8 mouse cellular contexts compared by ENCODE assay signal in genomic region chr13:20900972-20901457, GRCm38 (mm10).
A peak's percentile ranks its signal among the peaks of the same experiment; 100 is the strongest.
DNase-seq lines count a peak whose midpoint lies in the region; ATAC-seq lines count a peak whose summit lies in the region.
"Had no signal": no experiment of that assay in that cellular context is flagged by ENCODE, and none has a peak within 500 bp of the region (broad histone marks: within the 10 kb centered on the region; RNA-seq: fewer than 3 reads in every experiment).

No protein-coding gene starts in this region.

- no peaks in the 10 kb centered on the region for H3K27me3 ChIP-seq in forebrain, embryonic 12.5 days
- no peaks in the 10 kb centered on the region for H3K27me3 ChIP-seq in intestine, embryonic 16.5 days (replicated peaks; ENCODE audit: control insufficient read depth, insufficient read depth, low read length)
- no peaks in the 10 kb centered on the region for H3K27me3 ChIP-seq in neural tube, embryonic 12.5 days (replicated peaks)

- DNase-seq in kidney, adult 8-10 months, result peak; percentile 44 to 66
- no peak for DNase-seq in kidney, adult 18-20 months
- DNase-seq in adrenal gland, postnatal 4 days (ENCODE audit: low spot score in 2 of 2), result no peak
- no peak for DNase-seq in testis, postnatal 14 days (ENCODE audit: low spot score)

- no peak overlapping the region for H3K27ac ChIP-seq in forebrain, embryonic 12.5 days
- no peak overlapping the region for H3K27ac ChIP-seq in intestine, embryonic 16.5 days (ENCODE audit: low read length)
- no peak overlapping the region for H3K27ac ChIP-seq in neural tube, embryonic 12.5 days

- no peak overlapping the region for H3K4me3 ChIP-seq in forebrain, embryonic 12.5 days (replicated peaks)
- H3K4me3 ChIP-seq in intestine, embryonic 16.5 days (ENCODE audit: low read length), result no peak overlapping the region
- no peak overlapping the region for H3K4me3 ChIP-seq in neural tube, embryonic 12.5 days
- H3K4me3 ChIP-seq: myocyte had no signal

- no peaks in the 10 kb centered on the region for H3K9me3 ChIP-seq in forebrain, embryonic 12.5 days
- no peaks in the 10 kb centered on the region for H3K9me3 ChIP-seq in intestine, embryonic 16.5 days (ENCODE audit: control insufficient read depth, low read length)
- H3K9me3 ChIP-seq in neural tube, embryonic 12.5 days, result no peaks in the 10 kb centered on the region

- no peaks in the 10 kb centered on the region for H3K36me3 ChIP-seq in forebrain, embryonic 12.5 days (replicated peaks)
- no peaks in the 10 kb centered on the region for H3K36me3 ChIP-seq in intestine, embryonic 16.5 days (ENCODE audit: control insufficient read depth, insufficient read depth, low read length)
- no peaks in the 10 kb centered on the region for H3K36me3 ChIP-seq in neural tube, embryonic 12.5 days

- peaks cover 12% of the 10 kb centered on the region; the same call in 1 of the 2 replicates for H3K4me1 ChIP-seq in forebrain, embryonic 12.5 days
- no peaks in the 10 kb centered on the region; the same call in 1 of the 2 replicates for H3K4me1 ChIP-seq in intestine, embryonic 16.5 days (ENCODE audit: control insufficient read depth, insufficient read depth, low read length)
- peaks cover 2% of the 10 kb centered on the region; the same call in 1 of the 2 replicates for H3K4me1 ChIP-seq in neural tube, embryonic 12.5 days

- peak; percentile 67; the same call in 1 of the 2 replicates for ATAC-seq in forebrain, embryonic 12.5 days (ENCODE audit: low FRiP score)
- ATAC-seq in intestine, embryonic 16.5 days, result peak; percentile 48; the same call in 1 of the 2 replicates
- ATAC-seq in neural tube, embryonic 12.5 days (ENCODE audit: low FRiP score, low read depth), result peak; percentile 63

- no peak overlapping the region for H3K4me2 ChIP-seq in forebrain, embryonic 12.5 days
- H3K4me2 ChIP-seq in intestine, embryonic 16.5 days (ENCODE audit: low read depth, low read length), result no peak overlapping the region
- H3K4me2 ChIP-seq in neural tube, embryonic 12.5 days (replicated peaks), result no peak overlapping the region

- no peak overlapping the region for H3K9ac ChIP-seq in forebrain, embryonic 12.5 days
- no peak overlapping the region for H3K9ac ChIP-seq in intestine, embryonic 16.5 days (ENCODE audit: low read depth, low read length)
- H3K9ac ChIP-seq in neural tube, embryonic 12.5 days, result no peak overlapping the region

- 27% methylated on average over 2 of the region's 2 CpGs for WGBS in forebrain, embryonic 12.5 days
- WGBS in intestine, embryonic 16.5 days, result 14% methylated on average over 2 of the region's 2 CpGs
- 9% methylated on average over 2 of the region's 2 CpGs for WGBS in neural tube, embryonic 12.5 days

Comparison
In these comparisons a context has a peak if more than half of its experiments do, and no peak if none do; other contexts are left out.
1. DNase-seq: peak in kidney, adult 8-10 months (2 of 2); none in kidney, adult 18-20 months (single experiment), adrenal gland, postnatal 4 days (0 of 2) and testis, postnatal 14 days (single experiment).
2. Peak in every context shown above with its lines, with median percentiles within 50 percentile points of each other: ATAC-seq.